Mouse (Mus musculus) kidney, embryonic 15.5 days (tissue): ENCODE measurements at regions not wholly inside any gene's neighbourhood (a gene's known extent, or its start where the extent isn't known, plus 50 kb on each side); places are given as distances from the start of the nearest gene placed in this dataset.
A peak's percentile ranks its signal among the peaks of the same experiment; 100 is the strongest.
"Not testable (repeated sequence)": the region's sequence is repeated elsewhere in the genome, so short reads cannot be mapped to it uniquely, and the experiment has no call there.

Experiments used
- ATAC-seq: fragments of 200-750 bp; cut with Nextera tagmentation; replicated peaks from 2 replicates; pipeline ENCODE4 v1.8.0; 2017; ENCODE audit warnings: moderate TSS enrichment; ENCODE audit not compliant: low FRiP score
- H3K27ac ChIP-seq: fragments of 300-500 bp; sonication (generic); 2 replicates; pipeline ENCODE4 v1.5.1; 2015; ENCODE audit warnings: mild to moderate bottlenecking, inconsistent platforms
- H3K27me3 ChIP-seq: fragments of 300-500 bp; sonication (generic); 2 replicates; pipeline ENCODE4 v1.6.1; 2015; ENCODE audit warnings: inconsistent platforms
- H3K36me3 ChIP-seq: fragments of 300-500 bp; sonication (generic); 2 replicates; pipeline ENCODE4 v1.6.1; 2015; ENCODE audit warnings: inconsistent platforms
- H3K4me1 ChIP-seq: fragments of 300-500 bp; sonication (generic); 2 replicates; pipeline ENCODE4 v1.6.1; 2015; ENCODE audit warnings: inconsistent platforms
- H3K4me2 ChIP-seq: fragments of 300-500 bp; sonication (generic); 2 replicates; pipeline ENCODE4 v1.6.1; 2015; ENCODE audit warnings: moderate library complexity, mild to moderate bottlenecking, inconsistent platforms
- H3K4me3 ChIP-seq: fragments of 300-500 bp; sonication (generic); replicated peaks from 2 replicates; pipeline ENCODE4 v1.5.1; 2015; ENCODE audit warnings: mild to moderate bottlenecking, inconsistent platforms
- H3K9ac ChIP-seq: fragments of 300-500 bp; sonication (generic); 2 replicates; pipeline ENCODE4 v1.6.1; 2015; ENCODE audit warnings: mild to moderate bottlenecking, inconsistent platforms
- H3K9me3 ChIP-seq: fragments of 300-500 bp; sonication (generic); replicated peaks from 2 replicates; pipeline ENCODE4 v1.6.1; 2016; ENCODE audit warnings: inconsistent platforms
- WGBS: fragments of 180-500 bp; shearing (Covaris S2); methylation state at CpG from one replicate; pipeline ENCODE4 v1.1.7; 2015; ENCODE audit warnings: mixed read lengths; 5-methylcytosine and 5-hydroxymethylcytosine counted together

GRCm38 (mm10) chr12:23968968-23969367 is 128.1 kb downstream of the 9030624G23Rik start:
- peak overlapping the region; percentile 41 for H3K4me2 ChIP-seq
- no CpG with 5 or more reads among the region's 44 CpGs for WGBS
- ATAC-seq = peak; percentile 79; the same call in 1 of the 2 replicates
- not testable (repeated sequence) for H3K9ac ChIP-seq, H3K27me3 ChIP-seq, H3K36me3 ChIP-seq, H3K4me1 ChIP-seq, H3K9me3 ChIP-seq, H3K27ac ChIP-seq
- H3K4me3 ChIP-seq = peak overlapping the region; percentile 38
